Mouse (Mus musculus): ENCODE results near the gene Sphk1. TPM values are rescaled to one million over a fixed set of nuclear protein-coding genes. Genes with fewer than 3 reads are reported as not detected.
A peak's percentile ranks its signal among the peaks of the same experiment; 100 is the strongest.

Sphk1 gene
- polyA plus RNA-seq, 1 experiment from 2014 or later = 3.7 TPM

DNA sequence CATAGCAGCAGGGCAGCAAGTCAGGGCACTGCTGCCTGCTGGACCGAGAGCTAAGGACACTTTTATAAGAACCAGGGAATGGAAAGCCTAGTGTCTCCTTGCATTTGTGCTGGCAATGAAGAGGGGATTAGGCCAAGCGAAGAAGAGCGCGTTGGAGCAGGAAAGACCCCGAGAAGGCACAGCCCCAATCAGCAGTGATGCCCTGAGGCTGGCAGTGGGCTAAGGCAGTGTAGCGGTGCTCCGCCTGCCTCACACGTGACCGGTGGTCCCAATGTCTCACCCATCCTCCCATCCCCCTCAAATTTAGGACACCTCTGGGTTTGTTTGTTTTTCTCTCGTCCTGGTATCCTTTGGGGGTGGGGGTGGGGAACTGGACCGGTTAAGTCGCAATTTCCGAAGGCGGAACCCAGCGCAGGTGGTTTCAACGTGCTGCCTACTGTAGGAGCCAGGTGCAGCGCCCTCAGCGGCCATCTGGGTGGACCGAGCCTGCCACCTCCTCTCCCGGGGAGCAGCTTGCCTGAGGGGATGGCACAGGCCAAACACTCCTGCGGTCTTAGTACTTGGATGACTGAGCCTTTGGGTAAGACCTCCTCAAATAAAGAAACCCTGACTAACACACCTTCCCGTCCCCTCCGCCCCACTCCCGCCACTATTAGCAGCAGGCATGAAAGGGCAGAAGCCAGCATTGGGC lies 15.2 kb upstream of the Sphk1 start:
- WGBS = 13% methylated on average over 24 of the region's 24 CpGs
- peak; percentile 29; the same call in 1 of the 2 replicates for ATAC-seq (ENCODE audit: low FRiP score, low TSS enrichment)
- Histone ChIP-seq H3K9ac (ENCODE audit: low read depth, low read length) (peak overlapping the region; percentile 12; the same call in 1 of the 2 replicates), H3K9me3 (ENCODE audit: control insufficient read depth, low read length) (no peaks in the 10 kb centered on the region), H3K27ac (ENCODE audit: low read depth, low read length) (no peak overlapping the region), H3K36me3 (ENCODE audit: control insufficient read depth, insufficient read depth, low read length) (no peaks in the 10 kb centered on the region), H3K4me2 (replicated peaks; ENCODE audit: low read depth, low read length) (peak overlapping the region; percentile 27), H3K4me1 (ENCODE audit: control insufficient read depth, insufficient read depth, low read length) (peaks cover 8% of the 10 kb centered on the region; the same call in 1 of the 2 replicates), H3K4me3 (ENCODE audit: low read length) (no peak overlapping the region; the same call in 1 of the 2 replicates), H3K27me3 (ENCODE audit: control insufficient read depth, insufficient read depth, low read length) (0 out of 2 replicates have a peak, but pooled peaks cover 7% of the 10 kb centered on the region)

DNA sequence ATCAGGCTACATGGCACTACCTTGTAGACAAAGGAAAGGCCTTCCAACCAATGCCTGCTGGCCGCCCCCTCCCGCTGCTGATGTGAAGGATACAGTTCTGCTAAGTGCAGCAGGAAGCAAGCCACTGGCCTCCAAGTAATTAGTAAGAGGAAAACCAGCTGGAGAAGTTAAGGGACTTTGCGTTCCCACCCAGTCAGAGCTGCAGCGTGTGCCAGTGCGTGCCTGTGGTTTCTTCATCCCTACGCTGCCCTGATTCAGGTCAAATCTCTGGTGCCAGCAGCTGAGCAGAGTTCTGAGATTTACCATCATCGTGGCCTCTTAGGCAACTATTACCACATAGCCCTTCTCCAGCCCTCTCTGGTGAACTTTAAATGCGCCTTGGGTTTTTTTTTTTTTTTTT lies 12.2 kb upstream of the Sphk1 start:
- no peak overlapping the region for H3K4me2 ChIP-seq (replicated peaks; ENCODE audit: low read depth, low read length)
- 0 out of 2 replicates have a peak, but pooled peaks cover 7% of the 10 kb centered on the region for H3K27me3 ChIP-seq (ENCODE audit: control insufficient read depth, insufficient read depth, low read length)
- no peak for ATAC-seq (ENCODE audit: low FRiP score, low TSS enrichment)
- peaks cover 14% of the 10 kb centered on the region for H3K4me1 ChIP-seq (ENCODE audit: control insufficient read depth, insufficient read depth, low read length)
- WGBS = 42% methylated on average over 8 of the region's 8 CpGs
- H3K36me3 ChIP-seq (ENCODE audit: control insufficient read depth, insufficient read depth, low read length) = no peaks in the 10 kb centered on the region
- no peak overlapping the region for H3K27ac ChIP-seq (ENCODE audit: low read depth, low read length)
- H3K4me3 ChIP-seq (ENCODE audit: low read length) = no peak overlapping the region
- H3K9ac ChIP-seq (ENCODE audit: low read depth, low read length) = no peak overlapping the region
- H3K9me3 ChIP-seq (ENCODE audit: control insufficient read depth, low read length) = no peaks in the 10 kb centered on the region

DNA sequence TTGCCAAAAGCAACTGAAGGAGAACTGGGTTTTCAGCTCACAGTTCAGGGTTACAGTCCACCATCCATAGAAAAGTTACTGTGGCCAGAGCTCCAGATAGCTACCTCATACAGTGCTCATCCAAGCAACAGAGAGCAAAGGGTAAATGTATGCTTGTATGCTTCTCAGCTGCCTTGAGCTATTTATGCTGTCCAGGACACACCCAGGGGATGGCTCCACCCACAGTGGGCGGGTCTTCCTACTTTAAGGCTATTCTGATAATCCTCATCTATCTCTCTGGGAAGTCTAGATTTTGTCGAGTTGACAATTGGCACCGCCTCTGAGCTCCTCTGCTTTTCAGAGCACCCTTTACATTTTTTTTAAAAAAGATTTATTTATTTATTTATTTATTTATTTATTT lies 9.6 kb upstream of the Sphk1 start:
- H3K4me3 ChIP-seq (ENCODE audit: low read length) = no peak overlapping the region
- no peak for ATAC-seq (ENCODE audit: low FRiP score, low TSS enrichment)
- H3K9ac ChIP-seq (ENCODE audit: low read depth, low read length) = no peak overlapping the region
- H3K27ac ChIP-seq (ENCODE audit: low read depth, low read length) = no peak overlapping the region
- WGBS = 57% methylated on average over 3 of the region's 3 CpGs
- no peaks in the 10 kb centered on the region for H3K27me3 ChIP-seq (ENCODE audit: control insufficient read depth, insufficient read depth, low read length)
- H3K4me1 ChIP-seq (ENCODE audit: control insufficient read depth, insufficient read depth, low read length) = peaks cover 15% of the 10 kb centered on the region; the same call in 1 of the 2 replicates
- H3K36me3 ChIP-seq (ENCODE audit: control insufficient read depth, insufficient read depth, low read length) = no peaks in the 10 kb centered on the region
- no peaks in the 10 kb centered on the region for H3K9me3 ChIP-seq (ENCODE audit: control insufficient read depth, low read length)
- H3K4me2 ChIP-seq (replicated peaks; ENCODE audit: low read depth, low read length) = no peak overlapping the region

DNA sequence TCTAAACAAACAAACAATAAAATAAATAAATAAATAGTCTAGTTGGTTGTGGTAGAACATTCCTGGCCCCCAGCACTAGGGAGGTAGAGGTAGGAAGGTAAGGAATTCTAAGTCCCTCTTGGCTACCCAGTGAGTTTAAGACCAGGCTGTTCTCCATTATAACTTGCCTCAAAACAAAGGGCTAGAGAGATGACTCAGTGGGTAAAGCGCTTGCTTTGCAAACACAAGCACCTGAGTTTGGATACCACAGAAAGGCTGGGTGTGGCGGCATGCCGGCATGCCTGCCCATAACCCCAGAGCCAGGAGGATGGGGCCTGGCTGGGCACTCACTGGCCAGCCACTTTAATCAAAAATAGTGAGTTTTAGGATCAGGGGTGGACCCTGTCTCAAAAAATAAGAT lies 8.7 kb upstream of the Sphk1 start:
- Histone ChIP-seq H3K27ac (ENCODE audit: low read depth, low read length) (no peak overlapping the region), H3K4me3 (ENCODE audit: low read length) (no peak overlapping the region), H3K9ac (ENCODE audit: low read depth, low read length) (no peak overlapping the region), H3K4me2 (replicated peaks; ENCODE audit: low read depth, low read length) (no peak overlapping the region), H3K9me3 (ENCODE audit: control insufficient read depth, low read length) (no peaks in the 10 kb centered on the region), H3K4me1 (ENCODE audit: control insufficient read depth, insufficient read depth, low read length) (peaks cover 15% of the 10 kb centered on the region; the same call in 1 of the 2 replicates), H3K27me3 (ENCODE audit: control insufficient read depth, insufficient read depth, low read length) (no peaks in the 10 kb centered on the region), H3K36me3 (ENCODE audit: control insufficient read depth, insufficient read depth, low read length) (no peaks in the 10 kb centered on the region)
- ATAC-seq (ENCODE audit: low FRiP score, low TSS enrichment) = no peak
- 92% methylated on average over 3 of the region's 3 CpGs for WGBS

DNA sequence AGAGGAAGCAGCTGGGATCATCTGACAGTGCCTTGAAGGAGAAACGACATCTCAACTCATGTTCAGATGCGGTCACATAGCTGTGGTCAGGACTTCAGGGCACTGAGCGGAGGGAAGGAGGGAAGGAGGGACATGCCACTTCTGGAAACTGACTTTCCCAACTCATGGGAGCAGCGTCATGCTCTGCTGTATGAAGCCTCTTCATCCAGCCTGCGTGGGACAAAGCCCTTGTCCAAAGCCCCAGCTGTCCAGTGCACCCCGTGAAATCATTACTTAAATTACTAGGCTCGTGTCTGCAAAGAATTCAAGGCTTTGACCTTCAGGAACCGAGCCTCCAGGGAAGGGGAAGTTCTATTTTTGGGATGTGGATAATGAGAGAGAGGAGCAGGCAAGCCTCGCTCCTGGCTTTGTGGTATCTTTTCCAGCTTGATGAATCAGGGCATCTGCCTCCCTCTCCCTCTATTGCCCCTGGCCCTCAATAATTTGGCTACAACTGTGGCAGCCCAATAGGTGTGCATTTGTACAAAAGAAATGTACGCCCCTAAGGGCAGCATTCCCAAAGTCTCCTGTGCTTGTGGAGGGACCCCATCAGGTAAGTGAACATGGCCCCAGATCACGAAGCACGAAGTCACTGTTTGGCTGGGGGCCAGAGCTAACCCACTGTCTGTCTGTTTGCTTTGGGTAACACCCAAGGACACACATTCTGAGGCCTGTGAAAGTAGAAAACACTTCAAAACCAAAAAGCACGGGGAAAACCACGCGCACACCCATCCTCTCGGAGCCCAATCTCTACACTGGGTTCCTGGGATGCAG lies 7.6 kb upstream of the Sphk1 start:
- Histone ChIP-seq H3K9ac (ENCODE audit: low read depth, low read length) (no peak overlapping the region), H3K4me1 (ENCODE audit: control insufficient read depth, insufficient read depth, low read length) (peaks cover 15% of the 10 kb centered on the region; the same call in 1 of the 2 replicates), H3K27ac (ENCODE audit: low read depth, low read length) (no peak overlapping the region), H3K4me3 (ENCODE audit: low read length) (no peak overlapping the region), H3K27me3 (ENCODE audit: control insufficient read depth, insufficient read depth, low read length) (no peaks in the 10 kb centered on the region), H3K36me3 (ENCODE audit: control insufficient read depth, insufficient read depth, low read length) (no peaks in the 10 kb centered on the region), H3K9me3 (ENCODE audit: control insufficient read depth, low read length) (no peaks in the 10 kb centered on the region), H3K4me2 (replicated peaks; ENCODE audit: low read depth, low read length) (no peak overlapping the region)
- no peak for ATAC-seq (ENCODE audit: low FRiP score, low TSS enrichment)
- WGBS = 49% methylated on average over 16 of the region's 16 CpGs

DNA sequence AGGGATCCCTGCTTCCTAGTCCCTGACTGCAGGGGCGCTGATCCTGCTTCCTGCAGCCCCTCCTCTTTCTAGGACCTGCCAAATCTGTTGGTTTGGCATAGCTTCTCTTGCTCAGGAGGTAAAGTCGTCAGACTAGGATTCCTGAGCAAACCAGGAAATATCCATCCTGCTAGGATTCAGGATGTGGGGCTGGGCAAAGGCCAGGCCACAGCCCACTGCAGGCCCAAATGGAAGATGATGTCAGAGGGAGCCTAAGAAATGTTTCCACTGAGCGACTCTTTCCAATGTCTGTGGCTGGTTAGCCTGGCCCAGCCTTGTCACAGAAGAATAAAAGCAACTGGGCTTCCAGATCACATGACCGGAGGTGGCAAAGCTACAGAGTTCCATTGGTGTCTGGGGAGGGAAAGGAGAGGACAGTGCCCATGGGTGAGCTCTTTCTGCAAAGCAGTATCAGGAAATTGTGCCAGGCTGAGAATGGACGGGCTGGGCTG lies 7.0 kb upstream of the Sphk1 start:
- H3K36me3 ChIP-seq (ENCODE audit: control insufficient read depth, insufficient read depth, low read length) = no peaks in the 10 kb centered on the region
- H3K9ac ChIP-seq (ENCODE audit: low read depth, low read length) = no peak overlapping the region
- no peak for ATAC-seq (ENCODE audit: low FRiP score, low TSS enrichment)
- no peak overlapping the region for H3K4me2 ChIP-seq (replicated peaks; ENCODE audit: low read depth, low read length)
- H3K27me3 ChIP-seq (ENCODE audit: control insufficient read depth, insufficient read depth, low read length) = no peaks in the 10 kb centered on the region
- 51% methylated on average over 5 of the region's 5 CpGs for WGBS
- H3K27ac ChIP-seq (ENCODE audit: low read depth, low read length) = no peak overlapping the region
- no peaks in the 10 kb centered on the region for H3K9me3 ChIP-seq (ENCODE audit: control insufficient read depth, low read length)
- peaks cover 12% of the 10 kb centered on the region; the same call in 1 of the 2 replicates for H3K4me1 ChIP-seq (ENCODE audit: control insufficient read depth, insufficient read depth, low read length)
- H3K4me3 ChIP-seq (ENCODE audit: low read length) = no peak overlapping the region

DNA sequence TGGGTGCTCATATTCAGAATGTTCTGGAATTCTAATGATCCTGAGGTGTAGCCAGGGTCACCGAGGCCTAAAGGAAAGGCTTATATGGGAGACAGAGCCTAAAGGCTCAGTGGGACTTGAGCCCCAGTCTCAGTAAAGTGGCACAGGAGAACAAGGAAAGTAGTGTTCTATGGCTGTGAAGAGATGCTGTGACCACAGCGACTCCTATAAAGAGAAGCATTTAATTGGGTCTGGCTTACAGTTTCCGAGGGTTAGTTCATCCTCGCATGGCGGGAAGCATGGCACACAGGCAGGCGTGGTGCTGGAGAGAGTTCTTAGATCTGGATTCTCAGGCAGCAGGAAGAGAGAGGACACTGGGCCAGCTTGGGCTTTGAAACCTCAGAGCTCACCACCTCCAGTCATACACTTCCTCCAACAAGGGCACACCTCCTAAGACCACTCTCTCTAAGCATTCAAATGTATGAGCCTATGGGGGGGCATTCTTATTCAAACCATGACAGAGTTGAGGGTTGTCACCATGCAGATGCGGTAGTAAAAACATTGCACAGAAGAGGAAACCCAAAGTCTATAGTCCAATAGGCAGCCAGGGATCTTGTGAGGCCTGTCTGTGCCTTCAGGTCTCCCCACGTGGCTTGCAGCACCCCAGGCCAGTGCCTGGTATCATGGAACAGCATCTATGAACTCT lies 1.9 kb upstream of the Sphk1 start:
- H3K4me3 ChIP-seq (ENCODE audit: low read length) = no peak overlapping the region
- no peak for ATAC-seq (ENCODE audit: low FRiP score, low TSS enrichment)

DNA sequence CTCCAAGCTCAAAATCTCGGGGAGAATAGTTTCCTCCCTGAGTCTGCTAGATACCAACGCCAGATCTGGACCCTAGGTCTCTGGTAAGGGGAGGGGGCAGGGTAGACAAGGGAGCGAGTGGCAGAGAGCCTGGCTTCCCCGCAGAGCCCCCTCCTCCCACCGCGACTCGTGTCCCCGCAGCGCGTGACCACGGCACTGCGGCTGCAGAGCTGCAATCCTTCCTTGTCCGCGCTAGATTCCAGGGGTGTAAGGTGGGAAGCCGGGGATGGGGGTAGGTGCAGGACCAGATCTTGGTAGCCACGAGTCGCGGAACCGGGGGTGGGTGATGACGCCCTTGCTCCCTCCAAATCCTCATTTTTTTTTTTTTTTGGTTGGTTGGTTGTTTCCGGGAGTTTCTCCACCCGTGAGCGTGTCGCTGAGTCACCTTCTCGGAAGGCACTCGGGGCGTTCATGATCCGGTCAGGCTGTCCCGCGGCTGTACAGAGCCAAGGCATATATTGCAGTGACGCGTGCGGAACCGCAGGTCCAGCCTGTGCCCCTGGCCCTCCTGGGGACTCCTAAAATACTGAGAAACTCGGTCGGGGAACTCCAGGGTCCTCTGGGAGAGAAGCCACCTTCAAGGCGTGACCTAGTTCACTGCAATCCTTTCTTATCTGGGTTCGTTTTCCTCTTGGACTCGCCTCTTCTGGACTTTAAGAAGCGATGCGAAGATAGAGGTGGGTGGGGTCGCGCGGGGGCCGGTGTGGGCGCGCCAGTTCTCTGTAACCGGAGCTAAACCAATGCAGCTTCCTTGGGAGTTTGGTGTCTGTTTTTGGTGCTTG lies 856 bp downstream of the Sphk1 start:
- no peak for ATAC-seq (ENCODE audit: low FRiP score, low TSS enrichment)
- Histone ChIP-seq H3K9ac (ENCODE audit: low read depth, low read length) (peak overlapping the region; percentile 50), H3K4me1 (ENCODE audit: control insufficient read depth, insufficient read depth, low read length) (peaks cover 27% of the 10 kb centered on the region), H3K27ac (ENCODE audit: low read depth, low read length) (no peak overlapping the region), H3K9me3 (ENCODE audit: control insufficient read depth, low read length) (no peaks in the 10 kb centered on the region), H3K4me2 (replicated peaks; ENCODE audit: low read depth, low read length) (peak overlapping the region; percentile 93), H3K36me3 (ENCODE audit: control insufficient read depth, insufficient read depth, low read length) (no peaks in the 10 kb centered on the region), H3K4me3 (ENCODE audit: low read length) (peak overlapping the region; percentile 53), H3K27me3 (ENCODE audit: control insufficient read depth, insufficient read depth, low read length) (peaks cover 33% of the 10 kb centered on the region)
- WGBS = 1% methylated on average over 48 of the region's 48 CpGs

More for the DNA sequence above, 1.9 kb upstream of the Sphk1 start:
- H3K36me3 ChIP-seq (ENCODE audit: control insufficient read depth, insufficient read depth, low read length) = no peaks in the 10 kb centered on the region
- no peak overlapping the region for H3K27ac ChIP-seq (ENCODE audit: low read depth, low read length)
- WGBS = 81% methylated on average over 8 of the region's 8 CpGs
- no peak overlapping the region for H3K9ac ChIP-seq (ENCODE audit: low read depth, low read length)
- H3K4me1 ChIP-seq (ENCODE audit: control insufficient read depth, insufficient read depth, low read length) = peaks cover 28% of the 10 kb centered on the region
- peaks cover 33% of the 10 kb centered on the region for H3K27me3 ChIP-seq (ENCODE audit: control insufficient read depth, insufficient read depth, low read length)
- H3K9me3 ChIP-seq (ENCODE audit: control insufficient read depth, low read length) = no peaks in the 10 kb centered on the region
- H3K4me2 ChIP-seq (replicated peaks; ENCODE audit: low read depth, low read length) = no peak overlapping the region

Measured in kidney, embryonic 14.5 days (tissue).